Mouse (Mus musculus) thymus, adult 2 months (tissue): ENCODE data around the gene Rce1.

Experiments used
- CTCF ChIP-seq: fragments of 200-500 bp; IDR thresholded peaks from 2 replicates; pipeline ENCODE4 v1.5.1; 2012; ENCODE audit warnings: mild to moderate bottlenecking, control low read depth, low read length, moderate library complexity, borderline replicate concordance; ENCODE audit not compliant: control insufficient read depth, poor library complexity, insufficient read depth; ENCODE audit errors: extremely low read depth
- POLR2A ChIP-seq: fragments of 200-500 bp; IDR thresholded peaks from 2 replicates; pipeline ENCODE4 v1.6.1; 2012; ENCODE audit warnings: mild to moderate bottlenecking, low read length, control low read depth, moderate library complexity; ENCODE audit not compliant: control insufficient read depth, poor library complexity, insufficient read depth; ENCODE audit errors: extremely low read depth

DNA sequence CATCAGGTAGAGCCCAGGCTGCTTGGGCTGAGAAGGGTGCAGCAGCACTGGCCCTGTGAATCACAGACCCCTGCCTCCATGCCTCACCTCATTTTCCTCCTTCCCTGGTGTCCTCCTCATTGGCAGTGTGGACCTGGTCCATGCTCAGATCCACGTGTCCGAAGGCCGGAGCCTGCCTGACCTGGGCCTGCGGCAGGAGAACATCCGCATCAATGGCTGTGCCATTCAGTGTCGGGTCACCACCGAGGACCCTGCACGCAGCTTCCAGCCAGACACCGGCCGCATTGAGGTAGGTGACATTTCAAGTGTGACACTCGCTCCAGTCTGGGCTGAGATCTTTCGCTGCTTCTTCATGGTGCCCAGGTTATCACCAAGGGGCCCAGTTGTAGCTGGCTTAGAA, 18.0 kb downstream of the Rce1 start:
- TF ChIP-seq CTCF, result no peak
- TF ChIP-seq POLR2A, result no peak
